Mouse (Mus musculus): ENCODE measurements around the gene Rrp1. TPM values are rescaled to one million over a fixed set of nuclear protein-coding genes. Genes with fewer than 3 reads are reported as not detected.

Gene Rrp1
- 251 and 315 TPM in 2 replicates for polyA plus RNA-seq (2014; fragmentation: Nextera tagmentation; extraction: Ambion mirVana)

GRCm38 (mm10) chr10:78412319-78413151 is at the start of gene Rrp1:
Gene Rrp1 (minus strand): TSS chr10:78413043.
- peak within 1 kb of the TSS; percentile 85 for H3K4me2 ChIP-seq (ENCODE audit: low read length)
- H3K4me3 ChIP-seq (ENCODE audit: low read depth, low read length), result peak within 1 kb of the TSS; percentile 97
- no peaks in the 10 kb centered on the region for H3K9me3 ChIP-seq (replicated peaks; ENCODE audit: control insufficient read depth, low read length)
- H3K4me1 ChIP-seq (ENCODE audit: control insufficient read depth, insufficient read depth, low read length), result no peaks in the 10 kb centered on the region; the same call in 1 of the 2 replicates
- peak within 1 kb of the TSS; percentile 78 for H3K27ac ChIP-seq (ENCODE audit: low read depth, low read length)
- H3K9ac ChIP-seq (ENCODE audit: low read length), result peak within 1 kb of the TSS; percentile 81
- DNase-seq (ENCODE audit: low spot score), result peak; percentile 97
- under 1% methylated on average over 70 of the region's 70 CpGs for WGBS
- ATAC-seq, result peak; percentile 96
- H3K36me3 ChIP-seq (ENCODE audit: control insufficient read depth, insufficient read depth, low read length), result peaks cover 33% of the 10 kb centered on the region
- no peaks in the 10 kb centered on the region for H3K27me3 ChIP-seq (replicated peaks; ENCODE audit: control insufficient read depth, insufficient read depth, low read length)

GRCm38 (mm10) chr10:78461767-78462166 is 48.9 kb upstream of the Rrp1 start:
- H3K4me2 ChIP-seq (ENCODE audit: low read length), result no peak overlapping the region
- H3K4me1 ChIP-seq (ENCODE audit: control insufficient read depth, insufficient read depth, low read length), result peaks cover 7% of the 10 kb centered on the region; the same call in 1 of the 2 replicates
- 69% methylated on average over 4 of the region's 4 CpGs for WGBS
- DNase-seq (ENCODE audit: low spot score) (no peak), ATAC-seq (no peak)
- no peak overlapping the region for H3K4me3 ChIP-seq (ENCODE audit: low read depth, low read length)
- no peaks in the 10 kb centered on the region for H3K36me3 ChIP-seq (ENCODE audit: control insufficient read depth, insufficient read depth, low read length)
- no peak overlapping the region for H3K27ac ChIP-seq (ENCODE audit: low read depth, low read length)
- no peak overlapping the region for H3K9ac ChIP-seq (ENCODE audit: low read length)
- H3K9me3 ChIP-seq (replicated peaks; ENCODE audit: control insufficient read depth, low read length), result no peaks in the 10 kb centered on the region
- H3K27me3 ChIP-seq (replicated peaks; ENCODE audit: control insufficient read depth, insufficient read depth, low read length), result no peaks in the 10 kb centered on the region

- DNase-seq (ENCODE audit: low spot score) (no peak), ATAC-seq (no peak)
- Histone ChIP-seq H3K9ac (ENCODE audit: low read length) (no peak overlapping the region), H3K27me3 (replicated peaks; ENCODE audit: control insufficient read depth, insufficient read depth, low read length) (no peaks in the 10 kb centered on the region), H3K4me2 (ENCODE audit: low read length) (no peak overlapping the region), H3K4me1 (ENCODE audit: control insufficient read depth, insufficient read depth, low read length) (peaks cover 7% of the 10 kb centered on the region; the same call in 1 of the 2 replicates), H3K36me3 (ENCODE audit: control insufficient read depth, insufficient read depth, low read length) (no peaks in the 10 kb centered on the region), H3K4me3 (ENCODE audit: low read depth, low read length) (no peak overlapping the region), H3K27ac (ENCODE audit: low read depth, low read length) (no peak overlapping the region), H3K9me3 (replicated peaks; ENCODE audit: control insufficient read depth, low read length) (no peaks in the 10 kb centered on the region)
- WGBS, result 65% methylated on average over 4 of the region's 5 CpGs
Measured at GRCm38 (mm10) chr10:78460463-78460862, 47.6 kb upstream of the Rrp1 start.

GRCm38 (mm10) chr10:78458348-78459111 is 45.7 kb upstream of the Rrp1 start:
- no peaks in the 10 kb centered on the region for H3K4me1 ChIP-seq (ENCODE audit: control insufficient read depth, insufficient read depth, low read length)
- DNase-seq (ENCODE audit: low spot score) (no peak), ATAC-seq (no peak)
- no peaks in the 10 kb centered on the region for H3K9me3 ChIP-seq (replicated peaks; ENCODE audit: control insufficient read depth, low read length)
- H3K36me3 ChIP-seq (ENCODE audit: control insufficient read depth, insufficient read depth, low read length), result no peaks in the 10 kb centered on the region
- H3K27ac ChIP-seq (ENCODE audit: low read depth, low read length), result no peak overlapping the region
- no peak overlapping the region for H3K4me2 ChIP-seq (ENCODE audit: low read length)
- WGBS, result 62% methylated on average over 5 of the region's 5 CpGs
- no peak overlapping the region for H3K4me3 ChIP-seq (ENCODE audit: low read depth, low read length)
- no peaks in the 10 kb centered on the region for H3K27me3 ChIP-seq (replicated peaks; ENCODE audit: control insufficient read depth, insufficient read depth, low read length)
- no peak overlapping the region for H3K9ac ChIP-seq (ENCODE audit: low read length)

- no peaks in the 10 kb centered on the region for H3K4me1 ChIP-seq (ENCODE audit: control insufficient read depth, insufficient read depth, low read length)
- no peak overlapping the region for H3K4me3 ChIP-seq (ENCODE audit: low read depth, low read length)
- no peak overlapping the region for H3K27ac ChIP-seq (ENCODE audit: low read depth, low read length)
- DNase-seq (ENCODE audit: low spot score) (no peak), ATAC-seq (no peak)
- H3K9ac ChIP-seq (ENCODE audit: low read length), result no peak overlapping the region
- H3K9me3 ChIP-seq (replicated peaks; ENCODE audit: control insufficient read depth, low read length), result no peaks in the 10 kb centered on the region
- H3K27me3 ChIP-seq (replicated peaks; ENCODE audit: control insufficient read depth, insufficient read depth, low read length), result no peaks in the 10 kb centered on the region
- no peaks in the 10 kb centered on the region for H3K36me3 ChIP-seq (ENCODE audit: control insufficient read depth, insufficient read depth, low read length)
- WGBS, result 29% methylated on average over 10 of the region's 10 CpGs
- H3K4me2 ChIP-seq (ENCODE audit: low read length), result no peak overlapping the region
Measured at GRCm38 (mm10) chr10:78457495-78458347, 44.9 kb upstream of the Rrp1 start.

- no peak overlapping the region for H3K27ac ChIP-seq (ENCODE audit: low read depth, low read length)
- DNase-seq (ENCODE audit: low spot score), result peak; percentile 13
- WGBS, result 70% methylated on average over 13 of the region's 13 CpGs
Measured at GRCm38 (mm10) chr10:78456696-78457095, 43.9 kb upstream of the Rrp1 start.

GRCm38 (mm10) chr10:78452641-78453040 is 39.8 kb upstream of the Rrp1 start:
- H3K9ac ChIP-seq (ENCODE audit: low read length), result no peak overlapping the region
- ATAC-seq (no peak), DNase-seq (ENCODE audit: low spot score) (no peak)
- H3K4me3 ChIP-seq (ENCODE audit: low read depth, low read length), result no peak overlapping the region
- no peaks in the 10 kb centered on the region for H3K27me3 ChIP-seq (replicated peaks; ENCODE audit: control insufficient read depth, insufficient read depth, low read length)
- 39% methylated on average over 4 of the region's 4 CpGs for WGBS
- no peak overlapping the region for H3K27ac ChIP-seq (ENCODE audit: low read depth, low read length)
- H3K9me3 ChIP-seq (replicated peaks; ENCODE audit: control insufficient read depth, low read length), result no peaks in the 10 kb centered on the region
- no peak overlapping the region for H3K4me2 ChIP-seq (ENCODE audit: low read length)
- H3K4me1 ChIP-seq (ENCODE audit: control insufficient read depth, insufficient read depth, low read length), result no peaks in the 10 kb centered on the region
- H3K36me3 ChIP-seq (ENCODE audit: control insufficient read depth, insufficient read depth, low read length), result peaks cover 9% of the 10 kb centered on the region; the same call in 1 of the 2 replicates

More at GRCm38 (mm10) chr10:78456696-78457095, 43.9 kb upstream of the Rrp1 start:
- no peaks in the 10 kb centered on the region for H3K4me1 ChIP-seq (ENCODE audit: control insufficient read depth, insufficient read depth, low read length)
- H3K4me3 ChIP-seq (ENCODE audit: low read depth, low read length), result no peak overlapping the region
- no peak overlapping the region for H3K4me2 ChIP-seq (ENCODE audit: low read length)
- no peak overlapping the region for H3K9ac ChIP-seq (ENCODE audit: low read length)
- H3K9me3 ChIP-seq (replicated peaks; ENCODE audit: control insufficient read depth, low read length), result no peaks in the 10 kb centered on the region
- no peak for ATAC-seq
- H3K36me3 ChIP-seq (ENCODE audit: control insufficient read depth, insufficient read depth, low read length), result no peaks in the 10 kb centered on the region
- no peaks in the 10 kb centered on the region for H3K27me3 ChIP-seq (replicated peaks; ENCODE audit: control insufficient read depth, insufficient read depth, low read length)

GRCm38 (mm10) chr10:78450761-78451160 is 37.9 kb upstream of the Rrp1 start:
- H3K27me3 ChIP-seq (replicated peaks; ENCODE audit: control insufficient read depth, insufficient read depth, low read length), result no peaks in the 10 kb centered on the region
- WGBS, result 93% methylated on average over 5 of the region's 5 CpGs
- peaks cover 9% of the 10 kb centered on the region; the same call in 1 of the 2 replicates for H3K36me3 ChIP-seq (ENCODE audit: control insufficient read depth, insufficient read depth, low read length)
- no peak overlapping the region for H3K9ac ChIP-seq (ENCODE audit: low read length)
- DNase-seq (ENCODE audit: low spot score), result no peak
- H3K4me1 ChIP-seq (ENCODE audit: control insufficient read depth, insufficient read depth, low read length), result no peaks in the 10 kb centered on the region
- ATAC-seq, result no peak
- no peaks in the 10 kb centered on the region for H3K9me3 ChIP-seq (replicated peaks; ENCODE audit: control insufficient read depth, low read length)
- H3K27ac ChIP-seq (ENCODE audit: low read depth, low read length), result no peak overlapping the region
- no peak overlapping the region for H3K4me3 ChIP-seq (ENCODE audit: low read depth, low read length)
- no peak overlapping the region for H3K4me2 ChIP-seq (ENCODE audit: low read length)

Data from forebrain, embryonic 14.5 days (tissue).